Mouse (Mus musculus) cortical plate, adult 2 months (tissue): ENCODE measurements around the gene Rgs6.

Experiments used
- CTCF ChIP-seq: fragments of 200-500 bp; IDR thresholded peaks from 2 replicates; pipeline ENCODE4 v1.5.1; 2011; ENCODE audit warnings: mild to moderate bottlenecking, control low read depth, low read length; ENCODE audit not compliant: insufficient read depth; ENCODE audit errors: extremely low read depth
- POLR2A ChIP-seq: fragments of 200-500 bp; IDR thresholded peaks from 2 replicates; pipeline ENCODE4 v1.6.1; 2011; ENCODE audit warnings: mild to moderate bottlenecking, low read length, control low read depth; ENCODE audit not compliant: insufficient read depth; ENCODE audit errors: extremely low read depth

GRCm38 (mm10) chr12:83208011-83208410, 619.9 kb downstream of the Rgs6 start:
- TF ChIP-seq POLR2A (no peak), CTCF (no peak)
